Mouse (Mus musculus) thymus, postnatal 36 days (tissue): ENCODE measurements around the gene Negr1.

Source experiments
- DNase-seq, 2 experiments: peaks; one replicate each; pipeline ENCODE4 v3.0.0; 2022; ENCODE audit warnings: mixed read lengths in 2 of 2

Gene Negr1

GRCm38 (mm10) chr3:156561524-156562423 is at the start of gene Negr1:
Negr1 (plus strand) TSS chr3:156561794.
- DNase-seq, result no peak

- no peak for DNase-seq
Measured at GRCm38 (mm10) chr3:156526461-156526933, 35.1 kb upstream of the Negr1 start.

- DNase-seq, result no peak
Measured at GRCm38 (mm10) chr3:156527231-156527995, 34.2 kb upstream of the Negr1 start.

- no peak for DNase-seq
Measured at GRCm38 (mm10) chr3:156559441-156559825, 2.2 kb upstream of the Negr1 start.

- DNase-seq, result no peak
Measured at GRCm38 (mm10) chr3:156559826-156560471, 1.6 kb upstream of the Negr1 start.

- DNase-seq, result no peak
Measured at GRCm38 (mm10) chr3:156560766-156561165, 828 bp upstream of the Negr1 start.

GRCm38 (mm10) chr3:156562424-156562785 is 811 bp downstream of the Negr1 start:
- DNase-seq, result no peak

- DNase-seq, result no peak
Measured at GRCm38 (mm10) chr3:156562796-156563195, 1.2 kb downstream of the Negr1 start.

GRCm38 (mm10) chr3:156563353-156563752 is 1.8 kb downstream of the Negr1 start:
- no peak for DNase-seq

- DNase-seq, result no peak
Measured at GRCm38 (mm10) chr3:156573465-156573864, 11.9 kb downstream of the Negr1 start.

- DNase-seq, result no peak
Measured at GRCm38 (mm10) chr3:156576292-156576691, 14.7 kb downstream of the Negr1 start.

- no peak for DNase-seq
Measured at GRCm38 (mm10) chr3:156590612-156591011, 29.0 kb downstream of the Negr1 start.

- DNase-seq, result no peak
Measured at GRCm38 (mm10) chr3:156591125-156591524, 29.5 kb downstream of the Negr1 start.

- DNase-seq, result no peak
Measured at GRCm38 (mm10) chr3:156606846-156607245, 45.3 kb downstream of the Negr1 start.

- no peak for DNase-seq
Measured at GRCm38 (mm10) chr3:156619921-156620320, 58.3 kb downstream of the Negr1 start.

- DNase-seq, result no peak
Measured at GRCm38 (mm10) chr3:156628594-156628993, 67.0 kb downstream of the Negr1 start.

GRCm38 (mm10) chr3:156632942-156633341 is 71.3 kb downstream of the Negr1 start:
- DNase-seq, result no peak

- no peak for DNase-seq
Measured at GRCm38 (mm10) chr3:156639382-156639781, 77.8 kb downstream of the Negr1 start.

- no peak for DNase-seq
Measured at GRCm38 (mm10) chr3:156643710-156644363, 82.2 kb downstream of the Negr1 start.

- DNase-seq, result no peak
Measured at GRCm38 (mm10) chr3:156648378-156648777, 86.8 kb downstream of the Negr1 start.

- no peak for DNase-seq
Measured at GRCm38 (mm10) chr3:156662553-156662952, 101.0 kb downstream of the Negr1 start.

- DNase-seq, result no peak
Measured at GRCm38 (mm10) chr3:156672560-156672959, 111.0 kb downstream of the Negr1 start.
